Mouse (Mus musculus) subcutaneous adipose tissue, adult 2 months (tissue): Measurements from ENCODE around the gene Marc1. TPM values are rescaled to one million over a fixed set of nuclear protein-coding genes. Genes with fewer than 3 reads are reported as not detected.

Experiments used
- polyA plus RNA-seq: library from polyadenylated mRNA; depleted of rRNA; stranded (reverse); fragments of >200 nt; gene quantifications from 2 replicates; pipeline ENCODE4 v1.2.3, GENCODE M21; 2012; ENCODE audit warnings: low replicate concordance; rRNA removed

Gene Marc1
- polyA plus RNA-seq: 24.6 and 70.2 TPM in 2 replicates

GRCm38 (mm10) chr1:184810780-184811575, at the start of gene Marc1:
TSS of gene Marc1 (minus strand) at chr1:184811313.

GRCm38 (mm10) chr1:184846092-184846750, 35.1 kb upstream of the Marc1 start, which contains the start of gene Marc2:
TSS of gene Marc2 (minus strand) at chr1:184846451.

Other genes with a start within 250 kb of the Marc1 start
- gene Hlx, start 78.7 kb downstream of the Marc1 start, polyA plus RNA-seq: 14.0 and 27.2 TPM in 2 replicates
- 119 and 214 TPM in 2 replicates for gene Marc2, start 35.1 kb upstream of the Marc1 start, polyA plus RNA-seq
- 52.4 and 122 TPM in 2 replicates for gene C130074G19Rik, start 71.9 kb upstream of the Marc1 start, polyA plus RNA-seq
- gene Mark1, start 188.3 kb upstream of the Marc1 start, polyA plus RNA-seq: 3.7 and 13.4 TPM in 2 replicates